10 mouse cellular contexts compared by ENCODE assay signal in the genomic region with DNA sequence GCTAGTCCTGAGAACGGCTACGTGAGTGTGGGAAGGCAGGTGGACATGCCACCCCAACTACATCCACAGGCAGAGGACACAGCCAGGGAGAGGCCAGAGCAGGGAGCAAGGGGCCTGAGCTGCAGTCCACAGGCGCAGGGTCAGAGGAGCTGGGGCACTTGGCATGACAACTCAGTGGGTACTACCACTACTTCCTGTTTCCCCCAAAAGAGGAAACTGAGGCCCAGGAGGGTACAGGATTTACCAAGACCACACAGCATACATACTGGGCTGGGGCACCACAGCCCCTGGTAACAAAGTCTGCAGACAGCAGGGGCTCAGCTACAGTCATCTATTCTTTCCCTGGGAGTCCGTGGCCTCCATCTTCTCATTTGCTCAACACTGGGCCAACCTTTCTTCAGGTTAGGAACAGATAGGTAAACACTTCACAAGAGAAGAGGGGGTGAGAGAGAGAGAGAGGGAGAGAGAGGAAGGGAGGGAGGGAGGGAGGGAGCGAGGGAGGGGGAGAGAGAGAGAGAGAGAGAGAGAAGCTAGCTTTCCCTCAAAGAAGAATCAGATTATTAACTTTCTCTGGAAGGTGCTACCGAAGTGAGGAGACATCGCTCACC. TPM values are rescaled to one million over a fixed set of nuclear protein-coding genes. Genes with fewer than 3 reads are reported as not detected.
DNase-seq lines count a peak whose midpoint lies in the region; ATAC-seq and TF ChIP-seq lines count a peak whose summit lies in the region.
"Had no signal": no experiment of that assay in that cellular context is flagged by ENCODE, and none has a peak within 500 bp of the region (broad histone marks: within the 10 kb centered on the region; RNA-seq: fewer than 3 reads in every experiment).

No protein-coding gene starts in this region.

- DNase-seq in kidney, postnatal 36 days = no peak
- no peak for DNase-seq in ES-E14 (ENCODE audit: low read depth, low spot score)
- peak; percentile 47 for DNase-seq in lung, postnatal 36 days
- no peak for DNase-seq in spleen, adult 18-20 months
- no peak for DNase-seq in cerebellum, postnatal 14 days
- no peak for DNase-seq in adrenal gland, postnatal 14 days

- no peak for ATAC-seq in kidney, embryonic 14.5 days (ENCODE audit: low FRiP score, low TSS enrichment)
- ATAC-seq in granulocyte monocyte progenitor cell, adult 5-6 weeks (replicated peaks; ENCODE audit: poor library complexity, severe bottlenecking) = peak; percentile 69

- in situ Hi-C loops in ES-E14 (cut with MboI; ENCODE audit: low sequenced_read_pairs in 2 of 2, unreplicated experiment in 2 of 2) = no loop called here

- 57% methylated on average over 7 of the region's 7 CpGs for WGBS in kidney, embryonic 14.5 days

- H3K4me3 ChIP-seq in kidney, embryonic 14.5 days (ENCODE audit: low read length) = peak overlapping the region; percentile 6; the same call in 1 of the 2 replicates
- peak overlapping the region; percentile 35 to 43; a peak in 2 of 4 replicates for H3K4me3 ChIP-seq in ES-E14 (ENCODE audit: insufficient read depth in 1 of 2, low read depth in 1 of 2, low read length in 2 of 2, poor library complexity in 1 of 2, severe bottlenecking in 1 of 2)
- H3K4me3 ChIP-seq: left cerebral cortex, adult 2 months; midbrain, embryonic 13.5 days had no signal

- no peaks in the 10 kb centered on the region for H3K36me3 ChIP-seq in kidney, embryonic 14.5 days (ENCODE audit: control insufficient read depth, insufficient read depth, low read length)
- no peaks in the 10 kb centered on the region; the same call in 1 of the 2 replicates for H3K36me3 ChIP-seq in ES-E14 (ENCODE audit: control insufficient read depth, insufficient read depth, low read length, poor library complexity, severe bottlenecking)
- H3K36me3 ChIP-seq: midbrain, embryonic 13.5 days had no signal

- H3K4me2 ChIP-seq in kidney, embryonic 14.5 days (replicated peaks; ENCODE audit: low read depth, low read length) = peak overlapping the region; percentile 21

- H3K27me3 ChIP-seq in kidney, embryonic 14.5 days (ENCODE audit: control insufficient read depth, insufficient read depth, low read length) = no peaks in the 10 kb centered on the region
- H3K27me3 ChIP-seq: midbrain, embryonic 13.5 days had no signal

- H3K9ac ChIP-seq in kidney, embryonic 14.5 days (ENCODE audit: low read depth, low read length) = peak overlapping the region; percentile 28
- no peak overlapping the region for H3K9ac ChIP-seq in ES-E14 (ENCODE audit: insufficient read depth, low read depth, low read length, poor library complexity, severe bottlenecking)

- H3K4me1 ChIP-seq in kidney, embryonic 14.5 days (ENCODE audit: control insufficient read depth, insufficient read depth, low read length) = peaks cover 25% of the 10 kb centered on the region
- H3K4me1 ChIP-seq in ES-E14 (ENCODE audit: control insufficient read depth in 2 of 2, insufficient read depth in 2 of 2, low read length in 2 of 2, poor library complexity in 1 of 2) = peaks cover 9 to 28% of the 10 kb centered on the region in 2 experiments

- H3K27ac ChIP-seq in kidney, embryonic 14.5 days (ENCODE audit: low read depth, low read length) = peak overlapping the region; percentile 68
- peak overlapping the region; percentile 24 for H3K27ac ChIP-seq in ES-E14 (ENCODE audit: insufficient read depth, low read depth, low read length, poor library complexity, severe bottlenecking)
- H3K27ac ChIP-seq: left cerebral cortex, adult 2 months; midbrain, embryonic 13.5 days had no signal

- no peaks in the 10 kb centered on the region for H3K9me3 ChIP-seq in kidney, embryonic 14.5 days (ENCODE audit: control insufficient read depth, low read length)
- H3K9me3 ChIP-seq in ES-E14 (ENCODE audit: control insufficient read depth, insufficient read depth, low read depth, low read length) = no peaks in the 10 kb centered on the region
- H3K9me3 ChIP-seq: midbrain, embryonic 13.5 days had no signal

TF ChIP-seq in ES-E14, 5 proteins besides CTCF, POLR2A, EP300 and RAD21:
- no peak for TF ChIP-seq ZC3H11A (IDR thresholded peaks at IDR 0.05; ENCODE audit: borderline replicate concordance, low read depth, low read length)
- TF ChIP-seq CHD2 (IDR thresholded peaks at IDR 0.05; ENCODE audit: low read depth, low read length) = no peak
- no peak for TF ChIP-seq MAFK (IDR thresholded peaks at IDR 0.05; ENCODE audit: insufficient read depth, low read depth, low read length)
- no peak for TF ChIP-seq ZNF384 (IDR thresholded peaks at IDR 0.05; ENCODE audit: low read depth, low read length)
- no peak for TF ChIP-seq HCFC1 (IDR thresholded peaks at IDR 0.05; ENCODE audit: borderline replicate concordance, insufficient read depth, low read length)

RNA-seq across cellular contexts. Expression of a gene that starts 13.7 kb away (rescaled TPM):
- 9.5 and 17.4 TPM in 2 replicates for polyA plus RNA-seq in kidney, embryonic 14.5 days (2014; fragmentation: Nextera tagmentation; extraction: Ambion mirVana)
- 27.5 and 33.2 TPM in 2 replicates for total RNA-seq in ES-E14 (2012; rRNA removed)
- total RNA-seq in granulocyte monocyte progenitor cell, adult 5-6 weeks (2014; fragmentation: Nextera tagmentation) = 39.4 and 43.1 TPM in 2 replicates
- 5.8 and 6.2 TPM in 2 replicates for total RNA-seq in granulocyte monocyte progenitor cell, adult 5-6 weeks (2017)
- total RNA-seq in adrenal gland, postnatal 14 days (2021) = 29.2 and 30.5 TPM in 2 replicates
